Mouse (Mus musculus) cerebellum, postnatal 36 days (tissue): ENCODE data around the gene Erp29.
"Not testable (repeated sequence)": the region's sequence is repeated elsewhere in the genome, so short reads cannot be mapped to it uniquely, and the experiment has no call there.

Experiments used
- DNase-seq, 2 experiments: peaks; one replicate each; pipeline ENCODE4 v3.0.0; 2021 to 2022; ENCODE audit warnings: mixed read lengths in 2 of 2

The Erp29 gene

GRCm38 (mm10) chr5:121452026-121452869 is at the start of gene Erp29:
Erp29 (minus strand) TSS chr5:121452506.
- DNase-seq = peak; percentile 97 to 99

- DNase-seq = not testable (repeated sequence)
These were observed 49.2 kb upstream of the Erp29 start for GRCm38 (mm10) chr5:121501424-121501996.

GRCm38 (mm10) chr5:121500719-121501118 is 48.4 kb upstream of the Erp29 start:
- DNase-seq = no peak

GRCm38 (mm10) chr5:121493305-121493704 is 41.0 kb upstream of the Erp29 start:
- no peak for DNase-seq

GRCm38 (mm10) chr5:121484801-121485200 is 32.5 kb upstream of the Erp29 start:
- no peak for DNase-seq

- DNase-seq = peak in 1 of 2 experiments; percentile 45
These were observed 25.4 kb upstream of the Erp29 start for GRCm38 (mm10) chr5:121477680-121478079.

GRCm38 (mm10) chr5:121476040-121476439 is 23.7 kb upstream of the Erp29 start:
- DNase-seq = no peak

GRCm38 (mm10) chr5:121474610-121475009 is 22.3 kb upstream of the Erp29 start:
- DNase-seq = no peak

GRCm38 (mm10) chr5:121472411-121472810 is 20.1 kb upstream of the Erp29 start:
- DNase-seq = no peak

- DNase-seq = no peak
These were observed 17.3 kb upstream of the Erp29 start for GRCm38 (mm10) chr5:121469566-121469965.

- no peak for DNase-seq
These were observed 11.4 kb upstream of the Erp29 start for GRCm38 (mm10) chr5:121463601-121464250.

GRCm38 (mm10) chr5:121462967-121463366 is 10.7 kb upstream of the Erp29 start:
- no peak for DNase-seq

- no peak for DNase-seq
These were observed 9.8 kb upstream of the Erp29 start for GRCm38 (mm10) chr5:121462171-121462502.

GRCm38 (mm10) chr5:121461339-121462170 is 9.2 kb upstream of the Erp29 start:
- DNase-seq = no peak

GRCm38 (mm10) chr5:121455510-121456265 is 3.4 kb upstream of the Erp29 start:
- DNase-seq = no peak

GRCm38 (mm10) chr5:121454503-121454782 is 2.1 kb upstream of the Erp29 start:
- no peak for DNase-seq

- no peak for DNase-seq
These were observed 1.6 kb upstream of the Erp29 start for GRCm38 (mm10) chr5:121453743-121454502.

- DNase-seq = peak; percentile 50 to 54
These were observed 600 bp upstream of the Erp29 start for GRCm38 (mm10) chr5:121452906-121453305.

GRCm38 (mm10) chr5:121451644-121452025 is 671 bp downstream of the Erp29 start, which contains the start of gene Tmem116:
Tmem116 (plus strand) TSS chr5:121451893.
- DNase-seq = peak; percentile 36 to 42

- no peak for DNase-seq
These were observed 1.1 kb downstream of the Erp29 start for GRCm38 (mm10) chr5:121451203-121451602.

- no peak for DNase-seq
These were observed 1.8 kb downstream of the Erp29 start for GRCm38 (mm10) chr5:121450476-121450875.

GRCm38 (mm10) chr5:121449976-121450375 is 2.3 kb downstream of the Erp29 start:
- DNase-seq = peak; percentile 29 to 49
